Mouse (Mus musculus): Measurements from ENCODE around the gene C1qtnf4.

DNA sequence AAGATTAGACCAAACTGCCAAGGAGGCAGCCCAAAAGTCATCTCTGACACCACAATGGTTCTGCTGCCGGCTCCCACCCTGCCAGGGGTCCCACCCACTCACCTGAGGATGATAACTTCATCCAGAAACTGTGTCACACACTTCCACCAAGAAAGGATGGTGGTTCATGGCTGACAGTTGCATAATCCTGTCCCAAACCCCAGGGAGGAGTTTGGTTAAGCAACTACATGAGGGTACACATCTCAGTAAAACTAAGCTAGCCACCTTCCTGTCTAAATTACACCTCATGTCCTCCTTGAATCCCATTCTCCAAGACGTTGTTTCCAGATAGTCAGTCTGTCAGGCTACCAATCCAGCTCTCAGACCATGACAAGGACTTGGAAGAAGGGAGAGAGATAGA lies 46.6 kb downstream of the C1qtnf4 start:
- no peak for TF ChIP-seq USF1 (IDR thresholded peaks at IDR 0.05; ENCODE audit: low read depth)
- TF ChIP-seq CTCF (IDR thresholded peaks at IDR 0.05; ENCODE audit: control insufficient read depth, insufficient read depth, insufficient read length): no peak
- TF ChIP-seq MYOD1 (IDR thresholded peaks at IDR 0.05; ENCODE audit: control insufficient read depth, insufficient read length, low read depth): no peak
- TF ChIP-seq MAX (IDR thresholded peaks at IDR 0.05): no peak
- no peak for TF ChIP-seq MYOG (IDR thresholded peaks at IDR 0.05; ENCODE audit: control insufficient read depth, extremely low read depth, insufficient read length)
- TF ChIP-seq CEBPB (IDR thresholded peaks at IDR 0.05; ENCODE audit: low read depth): no peak

Measured in C2C12 (cell line).